Mouse (Mus musculus) cerebellum, adult 2 months (tissue): Measurements from ENCODE around the gene Olfm1.

ENCODE experiments used
- CTCF ChIP-seq: fragments of 200-500 bp; IDR thresholded peaks from 2 replicates; pipeline ENCODE4 v1.5.1; 2011; ENCODE audit warnings: low read depth, mild to moderate bottlenecking, control low read depth, low read length, moderate library complexity, borderline replicate concordance; ENCODE audit not compliant: insufficient read depth
- POLR2A ChIP-seq: fragments of 200-500 bp; IDR thresholded peaks from 2 replicates; pipeline ENCODE4 v1.6.1; 2011; ENCODE audit warnings: low read length, control low read depth, borderline replicate concordance; ENCODE audit not compliant: insufficient read depth

DNA sequence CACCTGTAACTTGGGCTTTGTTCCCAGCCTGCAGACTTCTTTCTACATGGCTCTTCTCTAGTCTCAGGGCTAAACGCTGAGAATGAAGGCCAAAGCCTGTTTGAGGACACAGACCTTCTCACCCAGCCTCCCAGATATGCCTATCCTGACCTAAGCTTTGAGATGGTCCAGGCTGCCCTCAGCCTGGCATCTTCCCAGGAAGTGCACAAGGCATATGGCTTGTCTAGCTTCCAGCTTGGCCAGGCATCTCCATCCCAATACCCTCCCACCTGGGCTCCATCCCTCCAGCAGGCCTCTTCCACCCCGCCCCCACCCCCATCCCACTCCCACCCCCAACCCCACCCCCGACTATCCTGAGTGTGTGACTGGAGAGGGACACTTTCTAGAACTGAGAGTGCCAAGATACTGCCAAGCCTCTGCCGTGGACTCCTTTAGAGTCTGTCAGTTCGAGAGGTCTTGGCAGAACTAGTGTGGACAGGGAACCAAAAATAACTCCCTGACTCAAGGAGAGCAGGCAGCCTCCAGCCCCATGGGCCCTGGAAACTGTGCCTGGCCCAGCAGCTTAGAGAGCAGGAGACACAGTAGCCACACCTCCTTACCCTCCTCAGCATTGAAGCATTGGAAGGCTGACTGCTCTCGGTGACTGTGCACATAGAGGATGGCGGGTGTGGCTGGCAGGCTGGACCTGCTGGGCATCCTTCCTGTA is 26.0 kb downstream of the Olfm1 start:
- TF ChIP-seq CTCF (no peak), POLR2A (0 out of 2 replicates have a peak, but pooled peaks have one; percentile 14)
